In genomic region chr13:21996101-21996839, GRCm38 (mm10) we compare ENCODE assay signal across 8 mouse cellular contexts. TPM values are rescaled to one million over a fixed set of nuclear protein-coding genes. Genes with fewer than 3 reads are reported as not detected.
DNase-seq lines count a peak whose midpoint lies in the region; ATAC-seq and TF ChIP-seq lines count a peak whose summit lies in the region.

No protein-coding gene starts in this region.

- H3K4me2 ChIP-seq in CH12.LX (ENCODE audit: insufficient read depth, low read depth, poor library complexity, severe bottlenecking) = peak overlapping the region; percentile 74
- H3K4me2 ChIP-seq in forebrain, embryonic 11.5 days (ENCODE audit: low read depth, low read length, severe bottlenecking) = peak overlapping the region; percentile 65
- peak overlapping the region; percentile 79 for H3K4me2 ChIP-seq in liver, embryonic 11.5 days

- H3K4me1 ChIP-seq in CH12.LX (ENCODE audit: control insufficient read depth in 1 of 2, insufficient read depth in 2 of 2) = peaks cover 6 to 17% of the 10 kb centered on the region in 2 experiments
- no peaks in the 10 kb centered on the region; the same call in 1 of the 2 replicates for H3K4me1 ChIP-seq in forebrain, embryonic 11.5 days (replicated peaks; ENCODE audit: control insufficient read depth, insufficient read depth, low read length)
- H3K4me1 ChIP-seq in liver, embryonic 11.5 days (replicated peaks; ENCODE audit: control insufficient read depth, insufficient read depth, low read length) = peaks cover 8% of the 10 kb centered on the region; the same call in 1 of the 2 replicates
- peaks cover 6% of the 10 kb centered on the region; the same call in 1 of the 2 replicates for H3K4me1 ChIP-seq in small intestine, adult 2 months (ENCODE audit: control insufficient read depth, insufficient read depth, insufficient read length, low read length)
- H3K4me1 ChIP-seq in cerebellum, adult 2 months (ENCODE audit: control insufficient read depth, insufficient read depth, low read length) = no peaks in the 10 kb centered on the region

- peak; percentile 32 to 37 for DNase-seq in cerebellum, postnatal 25 days
- DNase-seq in cerebellum, adult 11 months = no peak
- DNase-seq in CH12.LX (ENCODE audit: extremely low read depth) = peak; percentile 76
- peak; percentile 80 for DNase-seq in forebrain, embryonic 11.5 days (ENCODE audit: low spot score)
- peak; percentile 83 for DNase-seq in liver, embryonic 11.5 days (ENCODE audit: low spot score)
- no peak for DNase-seq in cerebellum, adult 9-11 months
- DNase-seq in cerebellum, adult 2 months = no peak

- H3K4me3 ChIP-seq in CH12.LX (replicated peaks in 1 of 3; ENCODE audit: low read depth in 2 of 3, low read length in 2 of 3, poor library complexity in 1 of 3) = peak overlapping the region; percentile 48 to 68 (median 56)
- H3K4me3 ChIP-seq in forebrain, embryonic 11.5 days (ENCODE audit: low read depth, low read length) = peak overlapping the region; percentile 39
- peak overlapping the region; percentile 39 for H3K4me3 ChIP-seq in liver, embryonic 11.5 days (ENCODE audit: low read depth, low read length)
- 0 out of 2 replicates have a peak overlapping the region, but pooled peaks have one; percentile 24 for H3K4me3 ChIP-seq in small intestine, adult 2 months (ENCODE audit: low read depth, low read length)
- no peak overlapping the region for H3K4me3 ChIP-seq in cerebellum, adult 2 months (replicated peaks; ENCODE audit: insufficient read depth, low read depth, low read length)

- peaks cover 32% of the 10 kb centered on the region for H3K27me3 ChIP-seq in CH12.LX (replicated peaks)
- H3K27me3 ChIP-seq in forebrain, embryonic 11.5 days (ENCODE audit: control insufficient read depth, insufficient read depth, low read length) = peaks cover 50% of the 10 kb centered on the region
- peaks cover 49% of the 10 kb centered on the region for H3K27me3 ChIP-seq in liver, embryonic 11.5 days (replicated peaks; ENCODE audit: control insufficient read depth, insufficient read depth, low read length)
- peaks cover 56% of the 10 kb centered on the region for H3K27me3 ChIP-seq in small intestine, adult 2 months (ENCODE audit: control insufficient read depth, insufficient read depth, low read length)
- peaks cover 17% of the 10 kb centered on the region; the same call in 1 of the 2 replicates for H3K27me3 ChIP-seq in cerebellum, adult 2 months (ENCODE audit: control insufficient read depth, insufficient read depth, low read length)

- ATAC-seq in forebrain, embryonic 11.5 days (replicated peaks; ENCODE audit: low FRiP score) = 0 out of 2 replicates have a peak, but pooled peaks have one; percentile 60
- ATAC-seq in liver, embryonic 11.5 days (replicated peaks; ENCODE audit: low FRiP score) = peak; percentile 65

- H3K9ac ChIP-seq in CH12.LX (ENCODE audit: insufficient read depth, low read depth) = peak overlapping the region; percentile 56
- no peak overlapping the region for H3K9ac ChIP-seq in forebrain, embryonic 11.5 days (ENCODE audit: low read length)
- peak overlapping the region; percentile 0; the same call in 1 of the 2 replicates for H3K9ac ChIP-seq in liver, embryonic 11.5 days (ENCODE audit: low read depth, low read length)

- TF ChIP-seq EP300 in CH12.LX (IDR thresholded peaks at IDR 0.05; ENCODE audit: low read length) = no peak

- WGBS in forebrain, embryonic 11.5 days = 3% methylated on average over 12 of the region's 12 CpGs
- WGBS in liver, embryonic 11.5 days = under 1% methylated on average over 12 of the region's 12 CpGs
- 7% methylated on average over 12 of the region's 12 CpGs for WGBS in small intestine, adult 2 months
- WGBS in cerebellum, adult 2 months = 7% methylated on average over 12 of the region's 12 CpGs

- dilution Hi-C loops in CH12.LX (cut with MboI; ENCODE audit: extremely low pct_ligation_motif_present, extremely low pct_unique_long_range_greater_than_20kb, low sequenced_read_pairs) = no loop called here

- no peak for TF ChIP-seq RAD21 in CH12.LX (IDR thresholded peaks at IDR 0.05; ENCODE audit: low read depth, low read length)

- H3K9me3 ChIP-seq in CH12.LX (replicated peaks; ENCODE audit: low read length) = peaks cover 3% of the 10 kb centered on the region
- no peaks in the 10 kb centered on the region for H3K9me3 ChIP-seq in forebrain, embryonic 11.5 days (ENCODE audit: control insufficient read depth, low read length)
- H3K9me3 ChIP-seq in liver, embryonic 11.5 days (ENCODE audit: control insufficient read depth, low read length) = no peaks in the 10 kb centered on the region

- TF ChIP-seq CTCF in CH12.LX (conservative IDR thresholded peaks at IDR 0.05 in 1 of 2, IDR thresholded peaks at IDR 0.05 in 1 of 2; ENCODE audit: low read depth in 2 of 2, low read length in 2 of 2) = no peak
- no peak for TF ChIP-seq CTCF in small intestine, adult 2 months (IDR thresholded peaks at IDR 0.05; ENCODE audit: extremely low read depth, insufficient read length, insufficient replicate concordance, low read depth, low read length)
- TF ChIP-seq CTCF in cerebellum, adult 2 months (IDR thresholded peaks at IDR 0.05; ENCODE audit: borderline replicate concordance, insufficient read depth, low read depth, low read length) = no peak

- in situ Hi-C loops in CH12.LX (cut with MboI; ENCODE audit: low pct_ligation_motif_present, low pct_unique_long_range_greater_than_20kb, low sequenced_read_pairs) = no loop called here

- no peaks in the 10 kb centered on the region for H3K79me2 ChIP-seq in CH12.LX (replicated peaks; ENCODE audit: control insufficient read depth, extremely low read depth, insufficient read depth, poor library complexity, severe bottlenecking)

- H3K27ac ChIP-seq in CH12.LX (ENCODE audit: insufficient read depth, low read depth) = no peak overlapping the region
- no peak overlapping the region for H3K27ac ChIP-seq in forebrain, embryonic 11.5 days (ENCODE audit: low read depth, low read length)
- no peak overlapping the region for H3K27ac ChIP-seq in liver, embryonic 11.5 days (ENCODE audit: low read depth, low read length)
- H3K27ac ChIP-seq in small intestine, adult 2 months (ENCODE audit: insufficient read depth, low read depth, low read length) = no peak overlapping the region
- H3K27ac ChIP-seq in cerebellum, adult 2 months (ENCODE audit: insufficient read depth, low read length) = no peak overlapping the region

- no peaks in the 10 kb centered on the region for H3K36me3 ChIP-seq in CH12.LX (replicated peaks in 1 of 2; ENCODE audit: control insufficient read depth in 1 of 2, insufficient read depth in 1 of 2, low read length in 1 of 2)
- H3K36me3 ChIP-seq in forebrain, embryonic 11.5 days (ENCODE audit: control insufficient read depth, insufficient read depth, low read length) = no peaks in the 10 kb centered on the region
- no peaks in the 10 kb centered on the region for H3K36me3 ChIP-seq in liver, embryonic 11.5 days (ENCODE audit: control insufficient read depth, insufficient read depth, low read length)
- no peaks in the 10 kb centered on the region for H3K36me3 ChIP-seq in small intestine, adult 2 months (ENCODE audit: control insufficient read depth, insufficient read depth, low read length)

- TF ChIP-seq POLR2A in CH12.LX (IDR thresholded peaks at IDR 0.05; ENCODE audit: low read depth, low read length) = no peak
- no peak for TF ChIP-seq POLR2A in small intestine, adult 2 months (IDR thresholded peaks at IDR 0.05; ENCODE audit: low read depth, low read length)
- no peak for TF ChIP-seq POLR2A in cerebellum, adult 2 months (IDR thresholded peaks at IDR 0.05; ENCODE audit: borderline replicate concordance, insufficient read depth, low read length)

RNA-seq across cellular contexts. Expression of gene Prss16, which starts 13.3 kb away (rescaled TPM):
- 0.38 and 0.47 TPM in 2 replicates for total RNA-seq in CH12.LX (2012; rRNA removed)
- 0.69 and 1.4 TPM in 2 replicates for total RNA-seq in CH12.LX (2014; rRNA removed)
- 0.36 and 0.44 TPM in 2 replicates for polyA plus RNA-seq in CH12.LX (2012; ENCODE audit: insufficient read length, low read depth)
- 0.37 TPM in 1 of 2 replicates, not detected in the other for polyA plus RNA-seq in forebrain, embryonic 11.5 days (2014; fragmentation: Nextera tagmentation; extraction: Ambion mirVana)
- 0.48 and 0.86 TPM in 2 replicates for polyA plus RNA-seq in liver, embryonic 11.5 days (2014; fragmentation: Nextera tagmentation; extraction: Ambion mirVana)
- polyA plus RNA-seq in small intestine, adult 2 months (2012; rRNA removed) = 1.2 and 2.0 TPM in 2 replicates
- polyA plus RNA-seq in cerebellum, adult 2 months (2012; rRNA removed) = 0.36 and 1.1 TPM in 2 replicates

RNA-seq across cellular contexts. Expression of gene Pom121l2, which starts 15.3 kb away (rescaled TPM):
- not detected in 2 replicates for total RNA-seq in CH12.LX (2012; rRNA removed)
- total RNA-seq in CH12.LX (2014; rRNA removed) = not detected in 2 replicates
- not detected in 2 replicates for polyA plus RNA-seq in CH12.LX (2012; ENCODE audit: insufficient read length, low read depth)
- polyA plus RNA-seq in forebrain, embryonic 11.5 days (2014; fragmentation: Nextera tagmentation; extraction: Ambion mirVana) = 0.12 TPM in 1 of 2 replicates, not detected in the other
- polyA plus RNA-seq in liver, embryonic 11.5 days (2014; fragmentation: Nextera tagmentation; extraction: Ambion mirVana) = not detected in 2 replicates
- polyA plus RNA-seq in small intestine, adult 2 months (2012; rRNA removed) = not detected in 2 replicates
- not detected in 2 replicates for polyA plus RNA-seq in cerebellum, adult 2 months (2012; rRNA removed)

RNA-seq across cellular contexts. Expression of gene Hist1h2ah, which starts 39.1 kb away (rescaled TPM):
- total RNA-seq in CH12.LX (2012; rRNA removed) = 628 and 652 TPM in 2 replicates
- 4.9 and 8.1 TPM in 2 replicates for total RNA-seq in CH12.LX (2014; rRNA removed)
- polyA plus RNA-seq in CH12.LX (2012; ENCODE audit: insufficient read length, low read depth) = 2.3 and 4.5 TPM in 2 replicates
- polyA plus RNA-seq in forebrain, embryonic 11.5 days (2014; fragmentation: Nextera tagmentation; extraction: Ambion mirVana) = 5.6 TPM in 1 of 2 replicates, not detected in the other
- polyA plus RNA-seq in liver, embryonic 11.5 days (2014; fragmentation: Nextera tagmentation; extraction: Ambion mirVana) = 10.7 and 13.3 TPM in 2 replicates
- 106 and 238 TPM in 2 replicates for polyA plus RNA-seq in small intestine, adult 2 months (2012; rRNA removed)
- polyA plus RNA-seq in cerebellum, adult 2 months (2012; rRNA removed) = not detected in 2 replicates

RNA-seq across cellular contexts. Expression of gene Hist1h2bk, which starts 39.4 kb away (rescaled TPM):
- total RNA-seq in CH12.LX (2012; rRNA removed) = 2,586 and 2,636 TPM in 2 replicates
- total RNA-seq in CH12.LX (2014; rRNA removed) = 38.2 and 47.2 TPM in 2 replicates
- 3.7 and 8.1 TPM in 2 replicates for polyA plus RNA-seq in CH12.LX (2012; ENCODE audit: insufficient read length, low read depth)
- polyA plus RNA-seq in forebrain, embryonic 11.5 days (2014; fragmentation: Nextera tagmentation; extraction: Ambion mirVana) = 5.4 and 11.9 TPM in 2 replicates
- polyA plus RNA-seq in liver, embryonic 11.5 days (2014; fragmentation: Nextera tagmentation; extraction: Ambion mirVana) = 4.1 and 4.6 TPM in 2 replicates
- 34.9 and 41.4 TPM in 2 replicates for polyA plus RNA-seq in small intestine, adult 2 months (2012; rRNA removed)
- polyA plus RNA-seq in cerebellum, adult 2 months (2012; rRNA removed) = 0.34 TPM in 1 of 2 replicates, not detected in the other

RNA-seq across cellular contexts. Expression of gene Hist1h4i, which starts 44.9 kb away (rescaled TPM):
- total RNA-seq in CH12.LX (2012; rRNA removed) (768 and 812 TPM in 2 replicates), CH12.LX (2014; rRNA removed) (29.9 and 35.7 TPM in 2 replicates)
- 6.4 TPM in 2 replicates for polyA plus RNA-seq in CH12.LX (2012; ENCODE audit: insufficient read length, low read depth)
- polyA plus RNA-seq in forebrain, embryonic 11.5 days (2014; fragmentation: Nextera tagmentation; extraction: Ambion mirVana) = 52.1 and 59.1 TPM in 2 replicates
- 36.9 and 39.3 TPM in 2 replicates for polyA plus RNA-seq in liver, embryonic 11.5 days (2014; fragmentation: Nextera tagmentation; extraction: Ambion mirVana)
- 6.3 and 10.1 TPM in 2 replicates for polyA plus RNA-seq in small intestine, adult 2 months (2012; rRNA removed)
- 8.8 and 9.8 TPM in 2 replicates for polyA plus RNA-seq in cerebellum, adult 2 months (2012; rRNA removed)

Comparison
In these comparisons a context has a peak if more than half of its experiments do, and no peak if none do; other contexts are left out.
1. DNase-seq: peak in cerebellum, postnatal 25 days (2 of 2), CH12.LX (single experiment), forebrain, embryonic 11.5 days (single experiment) and liver, embryonic 11.5 days (single experiment); none in cerebellum, adult 11 months (single experiment), cerebellum, adult 9-11 months (single experiment) and cerebellum, adult 2 months (0 of 2).
2. Peak in every context shown above with its lines, with median percentiles within 50 percentile points of each other: H3K4me2 ChIP-seq.